Mouse (Mus musculus) MEL (cell line): ENCODE data around the gene Slc16a10. TPM values are rescaled to one million over a fixed set of nuclear protein-coding genes. Genes with fewer than 3 reads are reported as not detected.
A peak's percentile ranks its signal among the peaks of the same experiment; 100 is the strongest.

ENCODE experiments used
- DNase-seq: peaks from one replicate; pipeline ENCODE4 v3.0.0; 2011; ENCODE audit warnings: low read depth, low spot score
- H3K27ac ChIP-seq: 2 replicates; pipeline ENCODE4 v1.5.1; 2012; ENCODE audit warnings: low read depth, mild to moderate bottlenecking, control low read depth, low read length, moderate library complexity; ENCODE audit not compliant: control insufficient read depth
- H3K27me3 ChIP-seq, 2 experiments: fragments of 150-350 bp in 1 of 2; sonication (generic) in 1 of 2; 2 replicates each; pipeline ENCODE4 v1.6.1; 2012; ENCODE audit warnings: low read length in 2 of 2, mild to moderate bottlenecking in 2 of 2, improper control_type of control experiment in 1 of 2, moderate library complexity in 1 of 2; ENCODE audit not compliant: insufficient read depth in 2 of 2, control insufficient read depth in 1 of 2
- H3K36me3 ChIP-seq, 2 experiments: 2 replicates each; pipeline ENCODE4 v1.6.1; 2012 to 2014; ENCODE audit warnings: low read length in 2 of 2, improper control_type of control experiment in 1 of 2, inconsistent platforms in 1 of 2, mild to moderate bottlenecking in 1 of 2; ENCODE audit not compliant: insufficient read depth in 2 of 2, control insufficient read depth in 1 of 2
- H3K4me1 ChIP-seq, 2 experiments: fragments of 150-350 bp in 1 of 2; sonication (generic) in 1 of 2; 2 replicates each; pipeline ENCODE4 v1.6.1; 2012; ENCODE audit warnings: low read length in 2 of 2, improper control_type of control experiment in 1 of 2, mild to moderate bottlenecking in 1 of 2; ENCODE audit not compliant: insufficient read depth in 2 of 2, control insufficient read depth in 1 of 2
- H3K4me3 ChIP-seq, 2 experiments: fragments of 150-350 bp in 1 of 2; sonication (generic) in 1 of 2; 2 replicates each; pipeline ENCODE4 v1.5.1; 2012; ENCODE audit warnings: low read depth in 2 of 2, low read length in 2 of 2, mild to moderate bottlenecking in 2 of 2, moderate library complexity in 2 of 2, control low read depth in 1 of 2, improper control_type of control experiment in 1 of 2; ENCODE audit not compliant: control insufficient read depth in 1 of 2, insufficient read depth in 1 of 2
- H3K79me2 ChIP-seq: 2 replicates; pipeline ENCODE4 v1.6.1; 2012; ENCODE audit warnings: mild to moderate bottlenecking, low read length, moderate library complexity; ENCODE audit not compliant: control insufficient read depth, poor library complexity, insufficient read depth
- H3K9ac ChIP-seq: 2 replicates; pipeline ENCODE4 v1.6.1; 2012; ENCODE audit warnings: low read depth, mild to moderate bottlenecking, control low read depth, low read length, moderate library complexity; ENCODE audit not compliant: control insufficient read depth, poor library complexity, severe bottlenecking
- H3K9me3 ChIP-seq: fragments of 150-350 bp; sonication (generic); replicated peaks from 2 replicates; pipeline ENCODE4 v1.6.1; 2012; ENCODE audit warnings: mild to moderate bottlenecking, low read length, improper control_type of control experiment, moderate library complexity; ENCODE audit not compliant: insufficient read depth
- BHLHE40 ChIP-seq: IDR thresholded peaks from 2 replicates; pipeline ENCODE4 v1.6.1; 2012; ENCODE audit warnings: low read depth, mild to moderate bottlenecking, inconsistent platforms, low read length, improper control_type of control experiment, borderline replicate concordance
- CHD1 ChIP-seq: IDR thresholded peaks from 2 replicates; pipeline ENCODE4 v1.6.1; 2012; ENCODE audit warnings: low read depth, mild to moderate bottlenecking, inconsistent platforms, low read length, improper control_type of control experiment
- CHD2 ChIP-seq: IDR thresholded peaks from 2 replicates; pipeline ENCODE4 v1.6.1; 2011; ENCODE audit warnings: low read length, improper control_type of control experiment
- CTCF ChIP-seq, 3 experiments: IDR thresholded peaks in 2 of 3; conservative IDR thresholded peaks in 1 of 3; 2 replicates each; pipeline ENCODE4 v1.5.1; 2011 to 2012; ENCODE audit warnings: low read length in 3 of 3, low read depth in 2 of 3, mild to moderate bottlenecking in 2 of 3, improper control_type of control experiment in 1 of 3, inconsistent platforms in 1 of 3, mixed read lengths in 1 of 3, moderate library complexity in 1 of 3; ENCODE audit not compliant: control insufficient read depth in 1 of 3, insufficient read depth in 1 of 3, poor library complexity in 1 of 3, severe bottlenecking in 1 of 3
- E2F4 ChIP-seq: IDR thresholded peaks from 2 replicates; pipeline ENCODE4 v1.6.1; 2011; ENCODE audit warnings: low read depth, low read length, improper control_type of control experiment, borderline replicate concordance
- ELF1 ChIP-seq: IDR thresholded peaks from 2 replicates; pipeline ENCODE4 v1.6.1; 2014; ENCODE audit warnings: low read depth, mild to moderate bottlenecking, inconsistent platforms, low read length, improper control_type of control experiment, moderate library complexity
- EP300 ChIP-seq, 2 experiments: IDR thresholded peaks; 2 replicates each; pipeline ENCODE4 v1.6.1; 2011; ENCODE audit warnings: improper control_type of control experiment in 2 of 2, low read length in 2 of 2, low read depth in 1 of 2, mild to moderate bottlenecking in 1 of 2
- ETS1 ChIP-seq: IDR thresholded peaks from 2 replicates; pipeline ENCODE4 v1.6.1; 2012; ENCODE audit warnings: low read depth, mild to moderate bottlenecking, inconsistent platforms, low read length, improper control_type of control experiment, moderate library complexity
- GABPA ChIP-seq: IDR thresholded peaks from 2 replicates; pipeline ENCODE4 v1.6.1; 2012; ENCODE audit warnings: low read depth, mild to moderate bottlenecking, inconsistent platforms, low read length, improper control_type of control experiment, moderate library complexity
- GATA1 ChIP-seq: IDR thresholded peaks from 2 replicates; pipeline ENCODE4 v1.6.1; 2011; ENCODE audit warnings: low read depth, low read length, improper control_type of control experiment
- HCFC1 ChIP-seq: IDR thresholded peaks from 2 replicates; pipeline ENCODE4 v1.6.1; 2012; ENCODE audit warnings: low read depth, mild to moderate bottlenecking, inconsistent platforms, low read length, improper control_type of control experiment, moderate library complexity
- JUND ChIP-seq: IDR thresholded peaks from 2 replicates; pipeline ENCODE4 v1.6.1; 2011; ENCODE audit warnings: low read depth, mild to moderate bottlenecking, improper control_type of control experiment, low read length
- MAFK ChIP-seq: IDR thresholded peaks from 2 replicates; pipeline ENCODE4 v1.6.1; 2011; ENCODE audit warnings: low read depth, mild to moderate bottlenecking, low read length, improper control_type of control experiment, borderline replicate concordance
- MAX ChIP-seq: IDR thresholded peaks from 2 replicates; pipeline ENCODE4 v1.6.1; 2011; ENCODE audit warnings: low read length, improper control_type of control experiment
- MAZ ChIP-seq: IDR thresholded peaks from 2 replicates; pipeline ENCODE4 v1.6.1; 2012; ENCODE audit warnings: low read depth, mild to moderate bottlenecking, inconsistent platforms, low read length, improper control_type of control experiment
- MEF2A ChIP-seq: IDR thresholded peaks from 2 replicates; pipeline ENCODE4 v1.6.1; 2014; ENCODE audit warnings: low read depth, mild to moderate bottlenecking, inconsistent platforms, low read length, improper control_type of control experiment; ENCODE audit not compliant: poor library complexity, insufficient replicate concordance, severe bottlenecking; ENCODE audit errors: extremely low read depth
- MXI1 ChIP-seq: IDR thresholded peaks from 2 replicates; pipeline ENCODE4 v1.6.1; 2011; ENCODE audit warnings: mild to moderate bottlenecking, low read depth, low read length, improper control_type of control experiment
- MYB ChIP-seq: IDR thresholded peaks from 2 replicates; pipeline ENCODE4 v1.6.1; 2011; ENCODE audit warnings: mild to moderate bottlenecking, low read depth, low read length, improper control_type of control experiment
- MYC ChIP-seq: IDR thresholded peaks from 2 replicates; pipeline ENCODE4 v1.6.1; 2011; ENCODE audit warnings: low read depth, mild to moderate bottlenecking, low read length, improper control_type of control experiment, moderate library complexity
- NRF1 ChIP-seq: IDR thresholded peaks from 2 replicates; pipeline ENCODE4 v1.6.1; 2014; ENCODE audit warnings: low read depth, mild to moderate bottlenecking, inconsistent platforms, low read length, improper control_type of control experiment, moderate library complexity; ENCODE audit not compliant: poor library complexity, insufficient read depth, severe bottlenecking
- POLR2A ChIP-seq, 2 experiments: IDR thresholded peaks; 2 replicates each; pipeline ENCODE4 v1.6.1; 2011 to 2012; ENCODE audit warnings: low read length in 2 of 2, mild to moderate bottlenecking in 2 of 2, control low read depth in 1 of 2, improper control_type of control experiment in 1 of 2, low read depth in 1 of 2, moderate library complexity in 1 of 2; ENCODE audit not compliant: control insufficient read depth in 1 of 2, insufficient read depth in 1 of 2, poor library complexity in 1 of 2
- POLR2AphosphoS2 ChIP-seq: IDR thresholded peaks from 2 replicates; pipeline ENCODE4 v1.6.1; 2011; ENCODE audit warnings: low read length, improper control_type of control experiment
- POLR2AphosphoS5 ChIP-seq: IDR thresholded peaks from 2 replicates; pipeline ENCODE4 v1.6.1; 2012; ENCODE audit warnings: low read depth, borderline replicate concordance, mild to moderate bottlenecking, inconsistent platforms, low read length, moderate library complexity, mixed read lengths
- RAD21 ChIP-seq: IDR thresholded peaks from 2 replicates; pipeline ENCODE4 v1.6.1; 2011; ENCODE audit warnings: mild to moderate bottlenecking, low read depth, low read length, improper control_type of control experiment
- RCOR1 ChIP-seq: IDR thresholded peaks from 2 replicates; pipeline ENCODE4 v1.6.1; 2012; ENCODE audit warnings: low read depth, mild to moderate bottlenecking, inconsistent platforms, low read length, improper control_type of control experiment
- SIN3A ChIP-seq: IDR thresholded peaks from 2 replicates; pipeline ENCODE4 v1.6.1; 2012; ENCODE audit warnings: low read length, improper control_type of control experiment, inconsistent platforms
- TAL1 ChIP-seq: IDR thresholded peaks from 2 replicates; pipeline ENCODE4 v1.6.1; 2012; ENCODE audit warnings: mild to moderate bottlenecking, inconsistent platforms, low read length, moderate library complexity, mixed read lengths
- TBP ChIP-seq: IDR thresholded peaks from 2 replicates; pipeline ENCODE4 v1.8.0; 2011; ENCODE audit warnings: low read depth, low read length, improper control_type of control experiment
- TCF12 ChIP-seq: IDR thresholded peaks from 2 replicates; pipeline ENCODE4 v1.6.1; 2014; ENCODE audit warnings: low read depth, mild to moderate bottlenecking, inconsistent platforms, low read length, improper control_type of control experiment, moderate library complexity
- UBTF ChIP-seq: IDR thresholded peaks from 2 replicates; pipeline ENCODE4 v1.6.1; 2012; ENCODE audit warnings: low read depth, mild to moderate bottlenecking, inconsistent platforms, low read length, improper control_type of control experiment, moderate library complexity, borderline replicate concordance; ENCODE audit not compliant: insufficient read depth
- USF2 ChIP-seq, 2 experiments: IDR thresholded peaks; 2 replicates each; pipeline ENCODE4 v1.6.1; 2011 to 2012; ENCODE audit warnings: improper control_type of control experiment in 2 of 2, low read length in 2 of 2, borderline replicate concordance in 1 of 2, inconsistent platforms in 1 of 2, low read depth in 1 of 2, mild to moderate bottlenecking in 1 of 2; ENCODE audit not compliant: insufficient read depth in 1 of 2
- ZC3H11A ChIP-seq: IDR thresholded peaks from 2 replicates; pipeline ENCODE4 v1.6.1; 2012; ENCODE audit warnings: low read depth, mild to moderate bottlenecking, inconsistent platforms, low read length, improper control_type of control experiment
- ZKSCAN1 ChIP-seq: IDR thresholded peaks from 2 replicates; pipeline ENCODE4 v1.6.1; 2012; ENCODE audit warnings: low read depth, mild to moderate bottlenecking, inconsistent platforms, low read length, improper control_type of control experiment, moderate library complexity
- ZMIZ1 ChIP-seq: IDR thresholded peaks from 2 replicates; pipeline ENCODE4 v1.6.1; 2012; ENCODE audit warnings: low read depth, mild to moderate bottlenecking, inconsistent platforms, low read length, improper control_type of control experiment, moderate library complexity
- ZNF384 ChIP-seq: IDR thresholded peaks from 2 replicates; pipeline ENCODE4 v1.6.1; 2012; ENCODE audit warnings: low read depth, mild to moderate bottlenecking, inconsistent platforms, low read length, improper control_type of control experiment
- polyA plus RNA-seq, 2 experiments: library from polyadenylated mRNA; stranded (reverse) in 1 of 2; unstranded in 1 of 2; fragments of >175 nt in 1 of 2; fragments of >200 nt in 1 of 2; gene quantifications; 2 replicates each; pipeline versions ENCODE4 v1.2.1 to v1.2.4; 2012; ENCODE audit warnings: low replicate concordance in 2 of 2, low read depth in 1 of 2; ENCODE audit not compliant: insufficient read length in 2 of 2, insufficient read depth in 1 of 2, missing spikeins in 1 of 2
- total RNA-seq: library from RNA; depleted of rRNA; stranded (reverse); fragments of 300-350 nt; gene quantifications from 2 replicates; pipeline ENCODE4 v1.2.3, GENCODE M21; 2012

Gene Slc16a10
- total and polyA plus RNA-seq, 3 experiments, result 13.2 to 17.9 TPM; not detected in 1

DNA sequence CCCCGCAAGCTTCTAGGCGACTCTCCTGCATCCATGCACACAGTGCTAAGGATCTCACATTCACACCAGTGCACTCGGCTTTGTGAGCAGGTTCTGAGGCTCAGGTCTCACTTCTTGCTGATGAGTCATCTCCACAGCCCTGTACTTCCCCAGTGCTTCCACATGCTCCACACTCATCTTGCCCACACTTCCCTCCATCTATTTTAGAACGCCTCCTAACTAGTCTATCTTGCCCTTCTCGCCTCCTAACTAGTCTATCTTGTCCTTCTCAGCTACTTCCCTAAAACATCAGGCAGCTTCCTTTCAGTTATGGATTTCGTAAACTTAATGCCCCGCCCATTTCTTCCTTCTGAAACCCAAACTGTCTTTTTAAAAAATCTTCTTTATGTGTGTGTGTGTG lies 13.6 kb downstream of the Slc16a10 start:
- TF ChIP-seq CHD2 (no peak), BHLHE40 (no peak), ZMIZ1 (no peak), RAD21 (no peak), GABPA (no peak), ZKSCAN1 (no peak), MAZ (no peak), ELF1 (no peak), GATA1 (peak; percentile 42; the same call in 1 of the 2 replicates), MYC (peak; percentile 90), E2F4 (no peak), MXI1 (peak; percentile 85), MAX (peak; percentile 48; the same call in 1 of the 2 replicates), UBTF (no peak), TCF12 (peak; percentile 61; the same call in 1 of the 2 replicates), NRF1 (no peak), POLR2AphosphoS5 (no peak), POLR2A (IDR thresholded peaks at IDR 0.05; ENCODE audit: control insufficient read depth in 1 of 2, insufficient read depth in 1 of 2, low read depth in 1 of 2, low read length in 2 of 2, poor library complexity in 1 of 2) (no peak), CHD1 (no peak), TBP (no peak), ZC3H11A (no peak), MAFK (no peak), TAL1 (peak; percentile 33; the same call in 1 of the 2 replicates), JUND (0 out of 2 replicates have a peak, but pooled peaks have one; percentile 82), HCFC1 (no peak), MEF2A (no peak), ZNF384 (no peak), POLR2AphosphoS2 (no peak), RCOR1 (0 out of 2 replicates have a peak, but pooled peaks have one; percentile 15), CTCF (IDR thresholded peaks at IDR 0.05 in 2 of 3, conservative IDR thresholded peaks at IDR 0.05 in 1 of 3; ENCODE audit: control insufficient read depth in 1 of 3, insufficient read depth in 1 of 3, low read depth in 2 of 3, low read length in 3 of 3, poor library complexity in 1 of 3, severe bottlenecking in 1 of 3) (no peak), EP300 (IDR thresholded peaks at IDR 0.05; ENCODE audit: low read depth in 1 of 2, low read length in 2 of 2) (peak; percentile 80 to 84), SIN3A (no peak; the same call in none of the 2 replicates), ETS1 (peak; percentile 69; the same call in 1 of the 2 replicates), MYB (0 out of 2 replicates have a peak, but pooled peaks have one; percentile 44), USF2 (IDR thresholded peaks at IDR 0.05; ENCODE audit: borderline replicate concordance in 1 of 2, insufficient read depth in 1 of 2, low read depth in 1 of 2, low read length in 2 of 2) (no peak)
- peaks cover 20 to 46% of the 10 kb centered on the region in 2 experiments for H3K4me1 ChIP-seq
- peak overlapping the region; percentile 10 to 36 for H3K4me3 ChIP-seq
- H3K36me3 ChIP-seq, result peaks cover 0 to 57% of the 10 kb centered on the region in 2 experiments; a peak in 2 of 4 replicates
- H3K79me2 ChIP-seq, result no peaks in the 10 kb centered on the region
- H3K27me3 ChIP-seq, result no peaks in the 10 kb centered on the region
- peak; percentile 92 for DNase-seq
- H3K9me3 ChIP-seq, result no peaks in the 10 kb centered on the region
- peak overlapping the region; percentile 89 for H3K27ac ChIP-seq
- peak overlapping the region; percentile 40 for H3K9ac ChIP-seq
